Mouse (Mus musculus): ENCODE measurements around the gene Aox3.

- TF ChIP-seq CTCF (IDR thresholded peaks at IDR 0.05; ENCODE audit: low read depth, low read length): no peak
- TF ChIP-seq GATA1 (IDR thresholded peaks at IDR 0.05; ENCODE audit: borderline replicate concordance, low read length): no peak
- no peak for TF ChIP-seq TAL1 (conservative IDR thresholded peaks at IDR 0.05; ENCODE audit: low read depth, low read length)
These were observed 1.6 kb upstream of the Aox3 start for GRCm38 (mm10) chr1:58111315-58111714.

Data from G1E (cell line).